Mouse (Mus musculus) embryonic facial prominence, embryonic 14.5 days (tissue): ENCODE measurements around the gene Cdcp1. TPM values are rescaled to one million over a fixed set of nuclear protein-coding genes. Genes with fewer than 3 reads are reported as not detected.
A peak's percentile ranks its signal among the peaks of the same experiment; 100 is the strongest.

Experiments used
- ATAC-seq: fragments of 200-750 bp; cut with Nextera tagmentation; 2 replicates; pipeline ENCODE4 v1.8.0; 2017; ENCODE audit warnings: low read depth, moderate number of reproducible peaks, moderate TSS enrichment
- DNase-seq: peaks from one replicate; pipeline ENCODE4 v3.0.0-alpha.2; 2015; ENCODE audit warnings: low spot score
- H3K27ac ChIP-seq: fragments of 300-500 bp; sonication (generic); replicated peaks from 2 replicates; pipeline ENCODE4 v1.5.1; 2014; ENCODE audit warnings: low read depth, mild to moderate bottlenecking, low read length, moderate library complexity
- H3K27me3 ChIP-seq: fragments of 300-500 bp; sonication (generic); replicated peaks from 2 replicates; pipeline ENCODE4 v1.6.1; 2014; ENCODE audit warnings: low read length; ENCODE audit not compliant: control insufficient read depth, insufficient read depth
- H3K36me3 ChIP-seq: fragments of 300-500 bp; sonication (generic); 2 replicates; pipeline ENCODE4 v1.6.1; 2014; ENCODE audit warnings: low read length, mixed read lengths; ENCODE audit not compliant: control insufficient read depth, insufficient read depth
- H3K4me1 ChIP-seq: fragments of 300-500 bp; sonication (generic); 2 replicates; pipeline ENCODE4 v1.6.1; 2014; ENCODE audit warnings: antibody characterized with exemption, low read length; ENCODE audit not compliant: control insufficient read depth, insufficient read depth
- H3K4me2 ChIP-seq: fragments of 300-500 bp; sonication (generic); 2 replicates; pipeline ENCODE4 v1.6.1; 2014; ENCODE audit warnings: low read depth, mild to moderate bottlenecking, low read length, moderate library complexity, mixed read lengths
- H3K4me3 ChIP-seq: fragments of 300-500 bp; sonication (generic); 2 replicates; pipeline ENCODE4 v1.5.1; 2014; ENCODE audit warnings: low read depth, mild to moderate bottlenecking, low read length
- H3K9ac ChIP-seq: fragments of 300-500 bp; sonication (generic); 2 replicates; pipeline ENCODE4 v1.6.1; 2014; ENCODE audit warnings: low read depth, mild to moderate bottlenecking, low read length, moderate library complexity, mixed read lengths
- H3K9me3 ChIP-seq: fragments of 300-500 bp; sonication (generic); 2 replicates; pipeline ENCODE4 v1.6.1; 2016; ENCODE audit warnings: low read length; ENCODE audit not compliant: control insufficient read depth
- WGBS: fragments of 180-500 bp; shearing (Covaris S2); extraction: QIAGEN DNeasy Blood & Tissue Kit; methylation state at CpG from one replicate; pipeline ENCODE4 v1.1.7; 2014; 5-methylcytosine and 5-hydroxymethylcytosine counted together
- polyA plus RNA-seq: library from polyadenylated mRNA; unstranded; fragments of >200 nt; fragmentation: Nextera tagmentation; extraction: Ambion mirVana; gene quantifications from 2 replicates; pipeline ENCODE4 v1.2.1, GENCODE M21; 2014

The Cdcp1 gene
- polyA plus RNA-seq, 1 experiment from 2014 or later: 7.1 TPM

DNA sequence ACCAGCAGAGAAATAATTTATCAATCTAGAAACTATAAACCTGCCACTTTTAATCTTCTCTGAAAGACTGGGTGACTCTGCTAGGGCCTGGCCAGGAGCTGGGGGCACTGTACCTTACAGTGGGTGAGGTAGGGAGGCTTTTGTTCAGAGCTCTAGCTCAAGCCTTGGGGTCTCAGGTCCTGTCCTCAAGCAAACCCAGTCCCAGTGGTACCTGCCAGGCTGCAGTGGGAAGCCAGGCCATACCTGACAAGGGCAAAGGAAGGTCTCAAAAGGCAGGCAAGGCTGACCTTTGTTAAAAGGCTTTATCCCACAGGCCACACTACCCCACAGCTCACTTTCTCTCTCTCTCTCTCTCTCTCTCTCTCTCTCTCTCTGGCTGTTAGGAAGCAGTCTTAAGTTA, 12.8 kb upstream of the Cdcp1 start:
- Histone ChIP-seq H3K36me3 (no peaks in the 10 kb centered on the region), H3K4me2 (no peak overlapping the region), H3K27me3 (no peaks in the 10 kb centered on the region), H3K27ac (no peak overlapping the region), H3K4me1 (peaks cover 3% of the 10 kb centered on the region; the same call in 1 of the 2 replicates), H3K9ac (no peak overlapping the region), H3K4me3 (no peak overlapping the region), H3K9me3 (no peaks in the 10 kb centered on the region)
- ATAC-seq (no peak), DNase-seq (no peak)

DNA sequence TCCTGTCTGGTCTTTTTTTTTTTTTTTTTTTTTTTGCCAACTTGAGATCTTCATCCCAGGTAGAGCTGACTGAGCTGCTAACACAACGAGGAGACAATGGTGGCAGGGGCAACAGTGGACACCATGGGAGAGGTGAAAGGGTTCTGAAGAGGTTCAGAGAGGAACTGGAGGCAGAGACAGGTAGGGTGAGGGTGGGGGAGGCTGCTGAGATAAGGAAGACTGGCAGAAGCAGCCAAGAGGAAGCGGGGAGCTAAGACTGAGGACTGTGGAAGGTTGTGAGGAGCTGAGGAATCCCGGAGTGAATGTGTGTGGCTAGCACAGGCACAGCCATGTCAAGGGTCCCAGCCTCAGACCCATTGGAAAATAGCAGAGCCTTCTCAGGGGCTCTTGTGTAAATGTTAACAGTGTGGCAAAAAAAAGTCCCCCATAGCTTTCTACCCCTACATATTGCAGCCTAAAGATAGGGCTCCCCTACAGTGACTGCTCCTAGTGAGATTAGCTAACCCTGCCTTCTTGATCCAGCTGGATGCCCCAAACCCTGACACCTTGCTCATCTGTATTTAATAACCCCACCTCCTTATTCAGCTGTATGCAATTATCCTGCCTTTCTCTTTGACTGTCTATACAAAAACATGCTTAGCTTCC, 11.4 kb upstream of the Cdcp1 start:
- H3K9ac ChIP-seq: no peak overlapping the region
- ATAC-seq (no peak), DNase-seq (no peak)
- H3K27ac ChIP-seq: no peak overlapping the region
- peaks cover 3% of the 10 kb centered on the region; the same call in 1 of the 2 replicates for H3K4me1 ChIP-seq
- H3K4me3 ChIP-seq: no peak overlapping the region
- WGBS: 70% methylated on average over 3 of the region's 3 CpGs
- H3K27me3 ChIP-seq: no peaks in the 10 kb centered on the region
- no peaks in the 10 kb centered on the region for H3K9me3 ChIP-seq
- H3K4me2 ChIP-seq: no peak overlapping the region
- H3K36me3 ChIP-seq: no peaks in the 10 kb centered on the region

DNA sequence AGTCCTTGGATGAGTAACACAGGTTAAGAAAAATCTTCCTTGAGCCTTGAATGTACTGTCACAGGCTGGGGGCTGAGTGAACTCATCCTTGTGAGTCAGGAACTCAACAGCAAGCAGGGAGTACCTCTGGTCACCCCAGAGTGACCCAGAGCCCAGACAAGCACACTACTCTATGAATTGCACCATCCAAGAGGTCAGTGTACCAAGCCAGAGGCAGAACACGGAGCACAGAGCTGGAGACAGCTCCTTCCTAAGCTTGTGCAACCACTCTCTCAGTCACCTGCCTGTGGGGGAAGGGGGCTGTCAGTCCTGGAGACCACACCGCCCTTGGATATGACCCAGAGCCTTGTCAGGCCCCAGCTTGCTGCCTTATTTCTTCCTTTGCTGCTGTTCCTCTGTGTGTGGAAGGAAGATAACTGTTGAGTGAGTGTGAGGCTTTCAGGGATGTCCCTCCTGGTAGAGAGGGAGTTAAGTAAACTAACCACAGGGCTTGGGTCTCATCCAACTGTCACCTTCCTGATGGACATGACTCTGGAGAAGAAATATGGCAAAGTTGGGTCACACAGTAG, 9.1 kb upstream of the Cdcp1 start:
- H3K9ac ChIP-seq: no peak overlapping the region
- no peak overlapping the region for H3K27ac ChIP-seq
- H3K4me1 ChIP-seq: peaks cover 3% of the 10 kb centered on the region; the same call in 1 of the 2 replicates
- H3K4me3 ChIP-seq: no peak overlapping the region
- no peak overlapping the region for H3K4me2 ChIP-seq
- DNase-seq: no peak
- H3K9me3 ChIP-seq: no peaks in the 10 kb centered on the region
- H3K27me3 ChIP-seq: no peaks in the 10 kb centered on the region
- ATAC-seq: no peak
- H3K36me3 ChIP-seq: no peaks in the 10 kb centered on the region
- 54% methylated on average over 2 of the region's 2 CpGs for WGBS

GRCm38 (mm10) chr9:123219826-123220225, 4.0 kb upstream of the Cdcp1 start:
- Histone ChIP-seq H3K4me3 (no peak overlapping the region), H3K36me3 (no peaks in the 10 kb centered on the region), H3K4me2 (no peak overlapping the region), H3K4me1 (peaks cover 3% of the 10 kb centered on the region; the same call in 1 of the 2 replicates), H3K27me3 (peaks cover 15% of the 10 kb centered on the region), H3K9me3 (no peaks in the 10 kb centered on the region), H3K27ac (peak overlapping the region; percentile 39; the same call in 1 of the 2 replicates), H3K9ac (no peak overlapping the region)
- no peak for ATAC-seq
- WGBS: 45% methylated on average over 5 of the region's 5 CpGs
- DNase-seq: peak; percentile 45

DNA sequence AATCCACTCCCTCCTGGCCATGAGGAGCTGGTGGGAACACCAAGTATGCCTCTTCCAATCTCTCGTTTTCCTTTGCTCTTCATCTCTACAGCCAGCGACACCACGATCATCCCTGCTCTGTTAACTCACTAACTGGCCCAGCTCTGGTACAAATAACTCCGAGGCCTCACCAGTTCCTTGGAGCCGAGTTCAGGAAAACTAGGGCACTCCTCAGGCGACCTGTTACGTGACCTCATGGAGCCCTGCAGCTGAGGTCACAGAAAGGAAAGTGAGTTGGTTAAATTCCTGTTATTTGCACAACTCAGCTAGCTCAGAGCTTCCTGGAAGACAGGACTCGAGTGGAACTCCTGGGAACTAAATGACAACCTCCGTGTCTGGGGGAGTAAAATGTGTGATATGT, 2.5 kb downstream of the Cdcp1 start:
- Histone ChIP-seq H3K9ac (no peak overlapping the region), H3K4me2 (no peak overlapping the region), H3K27me3 (peaks cover 19% of the 10 kb centered on the region), H3K4me1 (peaks cover 3% of the 10 kb centered on the region; the same call in 1 of the 2 replicates), H3K27ac (no peak overlapping the region), H3K9me3 (no peaks in the 10 kb centered on the region), H3K36me3 (no peaks in the 10 kb centered on the region), H3K4me3 (no peak overlapping the region)
- WGBS: 56% methylated on average over 9 of the region's 9 CpGs
- DNase-seq (no peak), ATAC-seq (no peak)

GRCm38 (mm10) chr9:123207895-123208294, 7.9 kb downstream of the Cdcp1 start:
- no peak overlapping the region for H3K27ac ChIP-seq
- H3K27me3 ChIP-seq: no peaks in the 10 kb centered on the region
- no peaks in the 10 kb centered on the region for H3K36me3 ChIP-seq
- no peaks in the 10 kb centered on the region for H3K9me3 ChIP-seq
- H3K4me2 ChIP-seq: no peak overlapping the region
- ATAC-seq: no peak
- H3K9ac ChIP-seq: no peak overlapping the region
- no peak overlapping the region for H3K4me3 ChIP-seq
- DNase-seq: no peak
- 93% methylated on average over 1 of the region's 1 CpGs for WGBS
- H3K4me1 ChIP-seq: no peaks in the 10 kb centered on the region

DNA sequence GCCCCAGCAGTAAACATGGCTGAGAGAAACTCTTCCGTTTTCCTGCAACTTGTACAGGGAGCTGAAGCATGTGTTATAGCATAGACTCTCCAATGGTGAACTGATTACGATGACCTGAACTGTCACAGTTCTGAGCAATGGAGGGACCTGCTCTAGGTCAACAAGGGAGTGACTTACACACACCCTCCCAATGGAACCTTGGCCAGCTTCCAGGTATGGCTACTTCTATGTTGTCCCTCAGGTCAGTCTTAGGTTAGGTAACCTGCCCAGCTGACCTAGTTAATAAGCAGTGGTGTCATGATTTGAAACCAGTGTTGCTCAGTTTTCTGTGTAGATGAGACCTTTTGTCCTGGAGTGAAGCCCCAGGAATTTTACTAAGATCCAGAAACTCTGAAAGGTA, 8.9 kb downstream of the Cdcp1 start:
- H3K27ac ChIP-seq: no peak overlapping the region
- no peak overlapping the region for H3K9ac ChIP-seq
- WGBS: 77% methylated on average over 2 of the region's 2 CpGs

GRCm38 (mm10) chr9:123206526-123206925, 9.3 kb downstream of the Cdcp1 start:
- H3K27ac ChIP-seq: no peak overlapping the region
- no peaks in the 10 kb centered on the region for H3K27me3 ChIP-seq
- no peaks in the 10 kb centered on the region for H3K9me3 ChIP-seq
- H3K4me3 ChIP-seq: no peak overlapping the region
- DNase-seq (peak; percentile 30), ATAC-seq (no peak)
- H3K4me2 ChIP-seq: no peak overlapping the region
- WGBS: 26% methylated on average over 2 of the region's 2 CpGs
- no peak overlapping the region for H3K9ac ChIP-seq
- H3K36me3 ChIP-seq: no peaks in the 10 kb centered on the region
- H3K4me1 ChIP-seq: no peaks in the 10 kb centered on the region

More for the DNA sequence above, 8.9 kb downstream of the Cdcp1 start:
- Histone ChIP-seq H3K4me3 (no peak overlapping the region), H3K9me3 (no peaks in the 10 kb centered on the region), H3K4me1 (no peaks in the 10 kb centered on the region), H3K4me2 (no peak overlapping the region), H3K27me3 (no peaks in the 10 kb centered on the region), H3K36me3 (no peaks in the 10 kb centered on the region)
- no peak for ATAC-seq
- no peak for DNase-seq

DNA sequence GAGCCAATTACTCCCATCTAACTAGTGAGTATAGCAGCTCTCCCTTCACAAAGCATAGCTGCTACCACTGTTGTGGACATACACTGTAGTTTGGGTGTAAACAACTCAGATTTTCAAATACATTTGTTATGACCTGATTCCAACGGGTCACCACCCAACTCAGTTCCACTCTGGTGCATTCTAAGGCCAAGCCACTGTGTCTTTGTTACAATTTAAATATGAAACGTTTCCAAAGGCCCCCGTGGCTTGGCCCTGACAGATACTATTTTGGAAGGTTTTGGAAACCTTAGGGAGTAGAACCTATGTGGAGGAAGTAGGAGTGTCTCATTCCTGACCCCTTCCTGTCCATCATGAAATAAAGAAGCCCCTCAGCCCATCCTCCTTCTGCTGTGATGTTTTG, 15.7 kb downstream of the Cdcp1 start:
- DNase-seq: no peak
- Histone ChIP-seq H3K36me3 (no peaks in the 10 kb centered on the region), H3K9me3 (no peaks in the 10 kb centered on the region), H3K4me2 (no peak overlapping the region), H3K27me3 (no peaks in the 10 kb centered on the region), H3K9ac (no peak overlapping the region), H3K4me3 (no peak overlapping the region), H3K4me1 (no peaks in the 10 kb centered on the region), H3K27ac (no peak overlapping the region)
- 76% methylated on average over 3 of the region's 3 CpGs for WGBS
- ATAC-seq: no peak
